Mouse (Mus musculus) heart, postnatal 0 days (tissue): ENCODE results near the gene Ethe1.

Source experiments
- CTCF ChIP-seq: IDR thresholded peaks from 2 replicates; pipeline ENCODE4 v1.5.1; 2016; ENCODE audit warnings: antibody characterized with exemption, control low read depth, low read depth
- EP300 ChIP-seq: IDR thresholded peaks from 2 replicates; pipeline ENCODE4 v1.6.1; 2016; ENCODE audit warnings: antibody characterized with exemption, low read depth

DNA sequence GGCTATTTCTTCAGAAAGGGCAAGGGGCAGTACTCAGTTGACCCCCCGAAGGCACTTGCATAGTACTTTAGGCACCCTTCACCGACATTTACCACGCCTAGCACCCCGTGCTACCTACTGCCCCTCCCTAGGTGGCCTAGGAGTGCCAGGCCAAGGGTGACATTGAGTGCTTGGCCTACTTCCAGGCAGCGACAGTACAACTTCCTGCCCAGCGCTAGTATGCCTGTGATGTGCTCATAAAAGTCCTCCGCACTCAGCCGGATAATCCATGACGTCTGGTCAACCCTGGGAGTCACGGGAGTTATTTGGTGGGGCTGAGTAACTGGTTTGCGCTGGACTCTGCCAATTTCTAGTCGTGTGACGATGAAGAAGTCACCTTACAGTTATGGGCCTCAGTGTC is 993 bp downstream of the Ethe1 start:
- TF ChIP-seq CTCF = no peak
- TF ChIP-seq EP300 = no peak
